Mouse (Mus musculus) hindbrain, embryonic 15.5 days (tissue): ENCODE measurements around the gene Nol12. TPM values are rescaled to one million over a fixed set of nuclear protein-coding genes. Genes with fewer than 3 reads are reported as not detected.

Experiments
- ATAC-seq: fragments of 200-750 bp; cut with Nextera tagmentation; 2 replicates; pipeline ENCODE4 v1.8.0; 2017; ENCODE audit warnings: low read depth, moderate number of reproducible peaks, moderate TSS enrichment; ENCODE audit not compliant: low FRiP score
- H3K27ac ChIP-seq: fragments of 300-500 bp; sonication (generic); replicated peaks from 2 replicates; pipeline ENCODE4 v1.5.1; 2015; ENCODE audit warnings: mild to moderate bottlenecking, inconsistent platforms
- H3K27me3 ChIP-seq: fragments of 300-500 bp; sonication (generic); 2 replicates; pipeline ENCODE4 v1.6.1; 2015; ENCODE audit warnings: control low read depth, inconsistent platforms
- H3K36me3 ChIP-seq: fragments of 300-500 bp; sonication (generic); 2 replicates; pipeline ENCODE4 v1.6.1; 2015; ENCODE audit warnings: control low read depth, inconsistent platforms
- H3K4me1 ChIP-seq: fragments of 300-500 bp; sonication (generic); replicated peaks from 2 replicates; pipeline ENCODE4 v1.6.1; 2015; ENCODE audit warnings: control low read depth, inconsistent platforms
- H3K4me2 ChIP-seq: fragments of 300-500 bp; sonication (generic); 2 replicates; pipeline ENCODE4 v1.6.1; 2015; ENCODE audit warnings: moderate library complexity, mild to moderate bottlenecking, inconsistent platforms
- H3K4me3 ChIP-seq: fragments of 300-500 bp; sonication (generic); 2 replicates; pipeline ENCODE4 v1.5.1; 2015; ENCODE audit warnings: mild to moderate bottlenecking, inconsistent platforms
- H3K9ac ChIP-seq: fragments of 300-500 bp; sonication (generic); 2 replicates; pipeline ENCODE4 v1.6.1; 2015; ENCODE audit warnings: inconsistent platforms
- H3K9me3 ChIP-seq: fragments of 300-500 bp; sonication (generic); 2 replicates; pipeline ENCODE4 v1.6.1; 2016; ENCODE audit warnings: control low read depth, inconsistent platforms
- WGBS: fragments of 180-500 bp; shearing (Covaris S2); methylation state at CpG from one replicate; pipeline ENCODE4 v1.1.7; 2015; 5-methylcytosine and 5-hydroxymethylcytosine counted together
- polyA plus RNA-seq: library from polyadenylated mRNA; unstranded; fragments of >200 nt; fragmentation: Nextera tagmentation; extraction: Ambion mirVana; gene quantifications from 2 replicates; pipeline ENCODE4 v1.2.1, GENCODE M21; 2015

Nol12 gene
- polyA plus RNA-seq, 1 experiment from 2014 or later: 69.1 TPM

DNA sequence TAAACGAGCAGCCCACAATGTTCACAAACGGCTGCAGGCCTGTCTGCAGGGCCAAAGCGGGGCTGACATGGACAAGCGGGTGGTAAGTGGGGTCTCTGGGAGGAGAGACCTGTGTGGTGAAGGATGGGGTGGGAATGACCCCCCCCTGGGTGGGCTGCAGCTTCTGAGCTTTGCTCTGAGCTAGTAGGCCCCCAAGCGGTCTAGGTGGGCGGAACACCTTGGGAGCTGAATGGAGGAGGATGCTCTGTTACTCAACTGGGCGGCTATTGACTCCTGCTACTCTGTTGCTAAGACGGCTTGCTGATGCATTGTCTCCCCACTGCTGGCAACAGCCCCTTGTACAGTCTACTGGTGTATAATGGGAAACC lies 33.3 kb upstream of the Nol12 start:
- 0 out of 2 replicates have a peak, but pooled peaks have one; percentile 21 for ATAC-seq
- Histone ChIP-seq H3K4me2 (0 out of 2 replicates have a peak overlapping the region, but pooled peaks have one; percentile 98), H3K9ac (no peak overlapping the region), H3K27me3 (peaks cover 15% of the 10 kb centered on the region; the same call in 1 of the 2 replicates), H3K9me3 (no peaks in the 10 kb centered on the region), H3K36me3 (no peaks in the 10 kb centered on the region), H3K27ac (no peak overlapping the region), H3K4me1 (peaks cover 21% of the 10 kb centered on the region), H3K4me3 (no peak overlapping the region)
- 41% methylated on average over 8 of the region's 8 CpGs for WGBS

- ATAC-seq: peak; percentile 19; the same call in 1 of the 2 replicates
- Histone ChIP-seq H3K4me3 (no peak overlapping the region), H3K4me2 (no peak overlapping the region), H3K9me3 (no peaks in the 10 kb centered on the region), H3K27ac (no peak overlapping the region), H3K4me1 (peaks cover 21% of the 10 kb centered on the region), H3K36me3 (no peaks in the 10 kb centered on the region), H3K27me3 (peaks cover 15% of the 10 kb centered on the region; the same call in 1 of the 2 replicates), H3K9ac (no peak overlapping the region)
- WGBS: 5% methylated on average over 2 of the region's 2 CpGs
Measured at GRCm38 (mm10) chr15:78903243-78903642, 31.5 kb upstream of the Nol12 start.

DNA sequence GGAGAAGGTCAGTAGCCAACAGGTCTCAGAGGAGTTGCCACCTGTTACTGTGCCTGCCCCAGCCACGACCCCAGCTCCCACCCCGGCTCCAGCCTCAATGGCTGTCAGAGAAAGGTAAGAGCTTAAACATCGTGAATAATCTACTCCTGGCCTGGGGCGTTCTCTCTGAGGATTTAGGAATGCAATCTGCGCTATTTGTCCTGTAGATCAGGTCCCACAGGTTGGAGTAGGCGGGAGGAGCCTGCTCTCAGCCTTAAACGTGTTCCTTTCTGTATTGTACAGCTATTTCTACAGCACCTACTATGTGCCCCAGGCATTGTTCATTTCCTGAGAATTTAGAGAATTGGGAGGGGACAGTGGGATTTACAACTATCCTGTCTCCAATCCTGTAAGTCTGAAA lies 26.3 kb upstream of the Nol12 start:
- Histone ChIP-seq H3K4me2 (no peak overlapping the region), H3K9ac (no peak overlapping the region), H3K27ac (no peak overlapping the region), H3K27me3 (no peaks in the 10 kb centered on the region), H3K4me1 (peaks cover 8% of the 10 kb centered on the region), H3K4me3 (no peak overlapping the region), H3K9me3 (no peaks in the 10 kb centered on the region), H3K36me3 (no peaks in the 10 kb centered on the region)
- 80% methylated on average over 7 of the region's 7 CpGs for WGBS
- no peak for ATAC-seq

DNA sequence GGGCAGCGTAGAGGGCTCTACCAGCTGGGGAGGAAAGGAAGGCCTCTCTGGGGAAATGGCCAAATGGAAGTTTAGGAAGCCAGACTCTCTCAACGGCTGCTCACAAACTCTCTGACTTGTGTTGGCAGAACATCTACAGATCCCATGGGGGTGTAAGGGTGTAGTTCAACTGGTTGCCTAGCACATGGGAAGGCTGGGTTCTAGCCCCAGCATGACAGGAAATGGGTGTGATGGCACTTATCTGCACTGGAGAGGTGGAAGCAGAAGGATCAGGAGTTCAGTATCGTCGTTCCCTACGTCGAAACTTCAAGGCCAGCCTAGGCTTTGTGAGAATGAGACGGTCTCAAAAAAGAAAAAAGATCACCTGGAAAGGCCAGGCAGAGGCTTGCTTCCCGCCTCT lies 25.8 kb upstream of the Nol12 start:
- peaks cover 8% of the 10 kb centered on the region for H3K4me1 ChIP-seq
- H3K9me3 ChIP-seq: no peaks in the 10 kb centered on the region
- no peaks in the 10 kb centered on the region for H3K36me3 ChIP-seq
- H3K4me3 ChIP-seq: no peak overlapping the region
- no peaks in the 10 kb centered on the region for H3K27me3 ChIP-seq
- ATAC-seq: no peak
- no peak overlapping the region for H3K9ac ChIP-seq
- no peak overlapping the region for H3K4me2 ChIP-seq
- no peak overlapping the region for H3K27ac ChIP-seq
- WGBS: 87% methylated on average over 8 of the region's 8 CpGs

GRCm38 (mm10) chr15:78912040-78912439 lies 22.7 kb upstream of the Nol12 start:
- Histone ChIP-seq H3K36me3 (no peaks in the 10 kb centered on the region), H3K9ac (no peak overlapping the region), H3K4me3 (no peak overlapping the region), H3K27me3 (no peaks in the 10 kb centered on the region), H3K4me2 (no peak overlapping the region), H3K9me3 (no peaks in the 10 kb centered on the region), H3K4me1 (peaks cover 34% of the 10 kb centered on the region), H3K27ac (no peak overlapping the region)
- no peak for ATAC-seq
- 29% methylated on average over 9 of the region's 9 CpGs for WGBS

DNA sequence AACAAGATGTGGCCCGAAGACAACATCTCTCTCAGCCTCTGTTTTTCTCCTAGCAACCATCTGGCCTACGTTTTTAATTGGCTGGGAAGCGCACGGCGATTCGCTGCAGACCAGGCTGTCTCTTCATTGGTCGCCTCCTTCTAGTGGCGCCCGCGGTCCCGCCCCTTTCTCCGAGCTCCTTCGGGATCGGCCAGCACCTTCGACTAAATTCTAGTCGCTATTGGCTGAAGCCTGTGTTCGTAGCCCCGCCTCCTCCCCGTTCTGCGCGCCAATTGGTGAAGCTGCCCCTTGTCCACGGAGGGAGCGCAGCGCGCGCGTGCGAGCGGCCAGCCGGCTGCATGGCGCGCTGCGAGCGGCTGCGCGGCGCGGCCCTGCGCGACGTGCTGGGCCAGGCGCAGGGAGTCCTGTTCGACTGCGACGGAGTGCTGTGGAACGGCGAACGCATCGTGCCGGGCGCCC lies 21.1 kb upstream of the Nol12 start, which contains the start of gene Pdxp:
Gene Pdxp (plus strand): TSS at position 288 of the 459 bp plus-strand sequence.
- Histone ChIP-seq H3K9ac (peak within 1 kb of the TSS; percentile 82), H3K4me1 (peaks cover 42% of the 10 kb centered on the region), H3K9me3 (no peaks in the 10 kb centered on the region), H3K4me2 (peak within 1 kb of the TSS; percentile 81), H3K27me3 (no peaks in the 10 kb centered on the region), H3K36me3 (no peaks in the 10 kb centered on the region), H3K27ac (peak within 1 kb of the TSS; percentile 97), H3K4me3 (peak within 1 kb of the TSS; percentile 88)
- peak; percentile 95 for ATAC-seq
- WGBS: under 1% methylated on average over 48 of the region's 51 CpGs

DNA sequence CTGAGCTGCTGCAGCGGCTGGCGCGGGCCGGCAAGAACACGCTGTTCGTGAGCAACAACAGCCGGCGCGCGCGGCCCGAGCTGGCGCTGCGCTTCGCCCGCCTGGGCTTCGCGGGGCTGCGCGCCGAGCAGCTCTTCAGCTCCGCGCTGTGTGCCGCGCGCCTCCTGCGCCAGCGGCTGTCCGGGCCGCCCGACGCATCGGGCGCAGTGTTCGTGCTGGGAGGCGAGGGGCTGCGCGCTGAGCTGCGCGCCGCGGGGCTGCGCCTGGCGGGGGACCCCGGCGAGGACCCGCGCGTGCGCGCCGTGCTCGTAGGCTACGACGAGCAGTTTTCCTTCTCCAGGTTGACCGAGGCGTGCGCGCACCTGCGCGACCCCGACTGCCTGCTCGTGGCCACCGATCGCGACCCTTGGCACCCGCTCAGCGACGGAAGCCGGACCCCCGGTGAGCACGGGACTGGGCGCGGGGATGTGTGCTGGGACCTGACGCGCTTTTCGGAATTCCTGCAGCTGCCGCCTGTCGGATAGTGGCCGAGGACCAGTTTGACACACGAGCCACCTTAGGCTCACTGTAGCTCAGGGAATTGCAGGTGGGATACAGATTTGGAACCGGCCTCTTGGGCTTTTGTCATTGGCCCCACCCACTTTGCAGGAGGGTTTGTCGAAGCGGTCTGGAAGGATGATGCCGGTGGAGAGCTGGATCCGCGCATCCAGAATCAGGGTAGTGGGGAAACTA lies 20.5 kb upstream of the Nol12 start:
- peak; percentile 66 for ATAC-seq
- Histone ChIP-seq H3K4me2 (peak overlapping the region; percentile 81), H3K36me3 (peaks cover 5% of the 10 kb centered on the region; the same call in 1 of the 2 replicates), H3K9me3 (no peaks in the 10 kb centered on the region), H3K27me3 (no peaks in the 10 kb centered on the region), H3K9ac (peak overlapping the region; percentile 82), H3K4me3 (peak overlapping the region; percentile 88), H3K27ac (peak overlapping the region; percentile 97), H3K4me1 (peaks cover 42% of the 10 kb centered on the region)
- 0% methylated on average over 70 of the region's 87 CpGs for WGBS

GRCm38 (mm10) chr15:78914823-78915659 lies 19.7 kb upstream of the Nol12 start:
- Histone ChIP-seq H3K4me3 (peak overlapping the region; percentile 88), H3K9ac (peak overlapping the region; percentile 82), H3K4me1 (peaks cover 42% of the 10 kb centered on the region), H3K27ac (peak overlapping the region; percentile 97), H3K9me3 (no peaks in the 10 kb centered on the region), H3K36me3 (peaks cover 7% of the 10 kb centered on the region; the same call in 1 of the 2 replicates), H3K4me2 (peak overlapping the region; percentile 81), H3K27me3 (no peaks in the 10 kb centered on the region)
- ATAC-seq: no peak
- 48% methylated on average over 8 of the region's 8 CpGs for WGBS

DNA sequence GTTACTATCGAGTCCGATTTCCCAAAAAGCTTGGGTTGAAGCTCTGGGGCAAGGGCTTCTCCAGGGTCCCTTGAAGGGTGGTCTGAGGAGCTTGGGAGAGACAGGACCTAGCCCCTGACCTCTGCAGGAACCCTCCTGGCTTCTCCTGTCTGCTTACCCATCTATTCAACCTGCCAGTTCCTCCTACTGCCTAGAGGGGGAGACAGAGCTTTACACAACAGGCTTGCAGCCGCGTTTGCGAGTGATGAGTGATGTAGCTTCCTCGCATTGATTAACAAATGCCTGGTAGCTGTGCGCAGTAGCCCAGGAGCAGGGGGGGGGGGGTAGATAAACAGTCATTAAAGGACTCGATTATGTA lies 19.1 kb upstream of the Nol12 start:
- Histone ChIP-seq H3K36me3 (peaks cover 7% of the 10 kb centered on the region; the same call in 1 of the 2 replicates), H3K9me3 (no peaks in the 10 kb centered on the region), H3K9ac (peak overlapping the region; percentile 82), H3K4me3 (peak overlapping the region; percentile 88), H3K27me3 (no peaks in the 10 kb centered on the region), H3K4me2 (peak overlapping the region; percentile 81), H3K27ac (peak overlapping the region; percentile 60), H3K4me1 (peaks cover 42% of the 10 kb centered on the region)
- no peak for ATAC-seq
- 6% methylated on average over 8 of the region's 8 CpGs for WGBS

DNA sequence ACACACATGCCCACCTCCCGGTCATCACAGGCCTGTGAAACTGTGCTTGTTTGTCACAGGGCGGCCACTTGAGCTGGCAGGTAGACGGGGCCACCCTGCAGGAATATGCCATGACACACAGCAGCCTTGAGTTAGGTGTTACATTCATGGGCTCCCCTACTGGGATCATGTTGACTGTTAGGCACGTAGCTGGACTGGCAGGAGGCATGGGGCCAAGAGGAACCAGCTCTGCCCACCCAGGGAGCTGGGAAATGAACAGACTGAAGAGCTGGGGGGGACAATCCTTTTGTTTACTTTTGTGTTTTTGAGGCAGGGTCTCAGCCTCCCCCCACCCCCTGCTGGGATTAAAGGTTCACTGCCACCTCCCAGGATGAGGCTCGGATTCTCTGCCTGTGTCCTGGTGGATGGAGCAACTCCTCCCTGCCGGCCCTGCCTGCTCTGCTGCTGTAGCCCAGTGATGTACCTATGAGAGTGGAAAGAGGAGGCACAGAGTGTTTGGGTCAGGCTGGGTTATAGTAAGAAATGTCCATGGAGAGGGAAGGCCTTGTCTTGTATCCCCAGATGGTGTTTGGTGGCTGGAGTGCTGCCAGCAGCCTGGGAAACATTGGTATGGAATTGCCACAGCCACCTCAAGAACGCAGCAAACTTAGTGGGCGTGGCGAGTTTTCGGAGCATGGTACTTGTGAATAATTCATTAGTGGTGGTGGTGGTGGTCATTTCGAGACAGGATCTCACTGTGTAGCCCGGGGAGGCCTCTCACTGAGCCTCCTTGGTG lies 18.5 kb upstream of the Nol12 start:
- Histone ChIP-seq H3K36me3 (peaks cover 7% of the 10 kb centered on the region; the same call in 1 of the 2 replicates), H3K4me3 (peak overlapping the region; percentile 88), H3K27me3 (no peaks in the 10 kb centered on the region), H3K9me3 (no peaks in the 10 kb centered on the region), H3K27ac (peak overlapping the region; percentile 60), H3K9ac (peak overlapping the region; percentile 47), H3K4me2 (peak overlapping the region; percentile 81), H3K4me1 (peaks cover 42% of the 10 kb centered on the region)
- WGBS: 17% methylated on average over 12 of the region's 12 CpGs
- ATAC-seq: no peak

DNA sequence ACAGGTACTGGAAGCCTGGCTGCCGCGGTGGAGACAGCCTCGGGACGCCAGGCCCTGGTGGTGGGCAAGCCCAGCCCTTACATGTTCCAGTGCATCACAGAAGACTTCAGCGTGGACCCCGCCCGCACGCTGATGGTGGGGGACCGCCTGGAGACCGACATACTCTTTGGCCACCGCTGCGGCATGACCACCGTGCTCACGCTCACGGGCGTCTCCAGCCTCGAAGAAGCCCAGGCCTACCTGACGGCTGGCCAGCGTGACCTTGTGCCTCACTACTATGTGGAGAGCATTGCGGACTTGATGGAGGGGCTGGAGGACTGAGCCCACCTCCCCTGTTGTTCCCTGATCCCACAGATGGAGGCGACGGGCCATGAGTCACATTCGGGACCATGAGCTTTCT lies 16.6 kb upstream of the Nol12 start:
- Histone ChIP-seq H3K9ac (no peak overlapping the region), H3K27me3 (no peaks in the 10 kb centered on the region), H3K36me3 (peaks cover 7% of the 10 kb centered on the region; the same call in 1 of the 2 replicates), H3K4me1 (peaks cover 37% of the 10 kb centered on the region), H3K4me3 (no peak overlapping the region), H3K4me2 (no peak overlapping the region), H3K27ac (no peak overlapping the region), H3K9me3 (no peaks in the 10 kb centered on the region)
- ATAC-seq: no peak
- WGBS: 96% methylated on average over 23 of the region's 23 CpGs
